Mouse (Mus musculus) urinary bladder, postnatal 10 days (tissue): ENCODE measurements around the gene Zfp219.
A peak's percentile ranks its signal among the peaks of the same experiment; 100 is the strongest.

Experiments used
- DNase-seq: peaks from one replicate; pipeline ENCODE4 v3.0.0; 2022; ENCODE audit warnings: low spot score

Gene Zfp219

DNA sequence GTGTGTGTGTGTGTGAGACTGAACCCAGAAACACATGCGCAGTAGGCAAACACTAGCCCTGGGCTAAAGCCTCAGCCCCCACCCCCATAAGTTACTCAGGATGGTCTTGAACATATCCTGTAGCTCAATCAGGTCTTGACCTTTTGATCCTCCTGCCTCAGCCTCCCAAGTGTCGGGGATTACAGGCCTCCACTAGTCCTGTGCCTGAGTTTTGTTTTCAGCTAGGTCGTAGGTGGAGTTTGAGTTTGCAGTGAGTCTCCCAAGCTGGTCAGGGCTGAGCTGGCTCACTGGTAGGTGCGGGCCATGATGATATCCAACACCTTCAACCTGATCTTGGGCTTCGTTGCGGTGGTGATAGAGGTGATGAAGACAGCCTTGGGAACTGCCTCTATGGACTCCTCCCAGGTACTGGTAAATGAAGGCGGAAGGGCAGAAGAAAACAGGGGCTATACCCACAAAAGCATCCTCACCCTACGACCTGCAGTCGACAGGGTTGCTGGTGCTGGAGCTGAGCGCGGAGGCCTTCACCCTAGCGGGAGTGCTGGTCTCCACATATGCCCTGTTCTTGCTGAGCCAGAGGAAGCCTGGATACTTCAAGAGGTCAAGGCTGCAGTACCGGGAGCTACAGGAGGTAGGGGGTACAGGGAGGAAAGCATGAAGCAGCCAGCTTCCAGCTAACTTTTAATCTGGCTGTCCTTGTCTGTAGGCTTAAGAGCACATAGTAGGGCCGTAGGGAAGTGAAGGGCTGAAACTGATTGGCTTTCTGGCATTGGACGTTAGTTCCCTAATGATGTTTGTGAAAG is 2.1 kb downstream of the Zfp219 start:
- no peak for DNase-seq

DNA sequence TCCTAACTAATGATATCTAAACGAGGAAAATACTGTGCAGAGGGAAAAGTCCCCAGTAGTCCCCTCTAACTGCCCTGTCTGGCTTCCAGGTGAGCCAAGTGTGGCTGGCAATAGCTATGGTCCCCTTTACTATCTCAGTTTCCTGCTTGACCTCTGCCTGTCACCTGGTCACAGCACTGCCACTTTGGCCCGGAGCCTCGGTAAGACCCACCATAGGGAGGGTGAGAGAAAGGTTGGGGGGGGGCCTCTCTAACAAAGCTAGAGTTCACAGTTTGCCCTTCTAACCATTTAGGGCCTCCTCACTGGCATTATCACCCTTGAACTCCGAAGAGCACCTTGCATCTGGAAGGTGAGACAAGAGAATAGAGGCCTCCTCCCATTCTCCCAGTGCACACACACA is 2.9 kb downstream of the Zfp219 start:
- DNase-seq, result no peak

DNA sequence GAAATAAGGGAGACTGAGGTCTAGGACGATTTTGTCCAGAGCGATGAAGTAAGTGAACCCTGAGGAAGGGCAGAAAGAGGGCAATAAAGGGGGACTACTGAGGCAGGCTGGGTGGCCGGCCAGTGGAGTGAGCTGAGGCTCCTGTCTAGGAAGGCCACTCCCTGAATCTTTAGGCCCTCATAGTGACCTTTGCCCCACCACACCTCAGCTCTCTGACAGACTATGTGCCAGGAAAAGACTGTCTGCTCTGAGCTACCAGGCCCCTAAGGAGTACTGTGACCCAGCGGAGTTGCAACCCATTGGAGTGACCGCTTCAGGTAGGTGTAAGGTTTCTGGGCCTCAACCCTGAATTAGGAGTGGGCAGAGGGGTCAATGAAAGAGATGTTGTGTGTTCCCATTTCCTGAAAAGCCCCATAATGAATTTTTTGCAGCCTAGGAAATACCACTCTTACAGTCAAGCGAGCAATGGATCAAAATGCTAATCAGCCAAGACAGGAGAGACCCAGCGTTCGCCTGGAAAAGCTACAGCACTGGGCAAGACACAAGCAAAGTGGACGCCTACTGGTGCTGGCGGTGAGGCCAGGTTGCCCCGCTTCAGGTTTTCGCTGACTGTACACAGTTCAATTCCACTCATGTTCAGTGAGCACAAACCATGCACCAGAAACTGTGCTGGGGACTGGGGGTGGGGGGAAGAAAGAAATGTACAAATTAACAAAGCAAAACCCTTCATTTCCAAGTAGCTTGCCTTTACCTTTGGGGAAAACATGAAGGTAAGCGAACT is 3.7 kb downstream of the Zfp219 start:
- no peak for DNase-seq

DNA sequence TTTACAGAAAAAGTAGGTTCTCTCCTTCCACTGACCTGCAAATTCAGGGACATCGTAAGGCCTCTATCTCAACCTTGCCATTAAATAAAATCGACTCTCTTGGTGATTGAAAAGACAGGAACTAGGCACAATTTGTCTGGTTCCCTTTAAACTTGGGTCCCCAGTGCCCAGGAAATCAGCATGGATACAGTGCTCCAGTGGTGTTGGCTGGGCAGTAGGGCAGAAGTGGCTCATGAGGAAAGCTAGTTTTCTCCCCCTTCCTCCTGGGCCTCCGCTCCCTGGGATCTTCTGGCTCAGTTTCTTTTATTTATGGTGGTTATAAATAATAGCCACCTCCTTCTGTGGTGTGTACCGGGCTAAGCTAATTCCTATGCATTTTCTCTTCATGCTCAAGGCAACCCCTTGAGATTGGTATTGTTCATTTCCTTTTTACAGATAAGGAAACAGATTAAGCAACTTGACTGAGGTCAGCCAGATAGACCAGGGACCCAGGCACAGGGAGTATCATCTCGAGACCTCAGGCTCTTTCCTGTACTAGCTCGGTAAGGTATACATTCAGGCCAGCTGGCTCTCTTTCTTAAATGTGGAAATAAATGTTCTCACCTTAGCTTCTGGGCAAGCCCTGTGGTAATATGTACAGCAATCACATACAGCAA is 5.0 kb downstream of the Zfp219 start, which contains the start of gene Tmem253:
Tmem253 (plus strand) TSS at position 214 of the 656 bp plus-strand sequence.
- no peak for DNase-seq

DNA sequence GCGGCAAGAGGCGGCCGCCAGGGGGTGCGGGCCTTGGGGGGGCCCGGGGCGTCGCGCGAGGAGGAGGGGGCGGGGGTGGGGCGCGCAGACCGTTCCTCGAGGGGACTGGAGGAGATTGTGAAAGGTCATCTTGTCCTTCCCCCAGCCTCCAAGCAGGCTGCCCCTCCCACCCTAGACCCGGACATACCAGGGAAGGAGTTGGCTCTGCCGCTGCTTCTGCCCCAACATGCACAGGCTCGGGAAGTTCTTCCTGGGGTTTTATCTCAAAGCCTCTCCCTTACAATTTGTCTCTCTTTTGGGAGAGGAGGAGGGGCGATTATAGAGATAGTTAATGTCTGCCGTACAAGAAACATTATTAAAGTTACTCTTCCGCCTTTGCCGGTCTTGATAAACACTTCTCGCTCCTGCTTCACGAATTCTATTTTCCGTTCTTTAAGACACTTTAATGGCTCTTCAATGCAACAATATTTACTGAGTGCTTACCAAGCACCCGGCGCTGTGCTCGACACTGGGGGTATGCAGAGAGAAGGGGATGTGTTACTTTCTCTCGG is 5.7 kb downstream of the Zfp219 start:
- DNase-seq, result no peak

DNA sequence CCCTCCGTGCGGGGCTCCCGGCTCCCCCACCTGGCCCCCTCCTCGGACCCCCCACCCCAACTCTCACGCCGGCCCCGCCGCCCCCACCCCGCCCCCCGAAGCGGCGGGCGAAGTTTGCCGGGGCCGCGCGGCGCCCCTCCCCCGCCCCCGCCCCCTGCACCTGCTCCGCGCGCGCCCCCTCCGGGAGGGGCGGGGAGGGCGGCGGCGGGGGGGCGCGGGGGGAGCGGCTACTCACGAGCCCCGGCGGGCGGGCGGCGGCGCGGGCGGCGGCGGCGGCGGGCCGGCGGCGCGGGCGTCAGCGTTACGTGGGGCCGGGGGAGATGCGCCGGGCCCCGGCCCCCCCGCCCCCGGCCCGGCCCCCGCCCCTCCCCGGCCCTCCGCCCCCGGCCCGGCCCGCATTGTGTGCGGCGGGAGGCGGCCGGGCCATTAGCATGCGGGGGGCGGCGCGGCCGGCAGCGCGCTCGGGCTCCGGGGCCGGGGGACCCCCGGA is 6.2 kb downstream of the Zfp219 start:
- DNase-seq, result no peak

DNA sequence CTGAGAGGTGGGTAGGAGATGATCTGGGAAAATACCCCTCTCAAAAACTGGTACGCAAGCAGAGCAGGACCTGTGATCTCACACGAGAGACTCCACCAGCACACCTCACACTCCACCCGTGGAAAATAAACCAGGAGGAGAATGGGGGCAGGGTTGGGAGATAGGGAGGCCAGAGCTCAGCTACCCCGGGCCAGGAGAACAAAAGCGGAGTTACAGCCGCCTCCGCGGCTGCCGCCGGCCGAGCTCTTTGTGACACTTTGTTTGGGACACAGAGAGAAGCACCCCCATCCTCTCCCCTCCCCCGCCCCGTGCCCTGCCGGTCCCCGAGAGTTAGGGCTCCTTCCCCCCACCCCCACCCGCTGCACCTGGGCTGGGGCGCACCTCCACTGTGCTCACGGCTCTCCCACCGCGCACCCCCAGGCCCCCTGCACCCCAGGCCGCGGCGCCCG is 6.7 kb downstream of the Zfp219 start:
- no peak for DNase-seq

DNA sequence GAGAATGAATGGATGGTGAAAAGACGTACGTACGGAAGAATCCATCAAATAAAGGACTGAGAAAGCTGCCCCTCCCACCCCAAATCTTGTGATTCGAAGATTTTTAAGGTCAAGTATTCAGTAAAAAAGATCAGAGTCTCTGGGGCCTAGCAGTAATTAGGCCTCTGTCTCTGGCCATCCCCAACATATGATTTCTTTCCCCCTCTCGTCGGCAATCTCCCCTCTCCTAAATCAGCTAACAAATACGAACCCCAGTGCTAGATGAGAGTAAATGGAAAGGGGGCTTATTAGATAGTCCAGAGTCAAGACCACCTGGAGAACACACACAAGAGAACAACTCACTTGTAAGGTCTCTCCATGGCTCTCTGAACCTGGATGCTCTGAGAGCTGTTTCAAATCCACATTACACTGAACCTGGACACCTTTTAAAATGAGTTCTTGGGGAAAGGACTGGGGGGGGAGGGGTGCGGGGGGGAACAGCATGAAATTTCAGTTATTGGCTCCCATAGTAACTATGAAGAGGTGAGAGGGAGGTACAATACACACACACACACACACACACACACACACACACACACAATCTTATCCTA is 7.4 kb downstream of the Zfp219 start:
- DNase-seq, result no peak

DNA sequence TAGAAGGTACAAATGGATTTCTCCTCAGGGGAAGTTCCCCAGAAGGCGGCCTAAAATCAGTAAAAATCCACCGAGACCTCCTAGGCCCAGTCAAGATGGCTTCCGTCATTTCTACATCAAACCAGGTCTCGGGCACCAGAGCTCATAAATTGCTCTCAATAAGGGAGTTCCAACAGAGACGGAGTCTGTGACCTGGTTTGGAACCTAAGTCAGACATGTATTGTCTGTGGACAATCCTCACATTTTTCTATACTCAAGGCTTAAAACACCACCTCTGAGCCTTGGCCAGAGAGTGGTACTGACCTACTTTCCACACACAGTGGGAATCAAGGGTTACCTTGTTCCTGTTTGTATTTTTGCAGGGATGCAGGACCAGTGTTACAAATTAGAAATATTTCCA is 8.0 kb downstream of the Zfp219 start:
- DNase-seq, result no peak

DNA sequence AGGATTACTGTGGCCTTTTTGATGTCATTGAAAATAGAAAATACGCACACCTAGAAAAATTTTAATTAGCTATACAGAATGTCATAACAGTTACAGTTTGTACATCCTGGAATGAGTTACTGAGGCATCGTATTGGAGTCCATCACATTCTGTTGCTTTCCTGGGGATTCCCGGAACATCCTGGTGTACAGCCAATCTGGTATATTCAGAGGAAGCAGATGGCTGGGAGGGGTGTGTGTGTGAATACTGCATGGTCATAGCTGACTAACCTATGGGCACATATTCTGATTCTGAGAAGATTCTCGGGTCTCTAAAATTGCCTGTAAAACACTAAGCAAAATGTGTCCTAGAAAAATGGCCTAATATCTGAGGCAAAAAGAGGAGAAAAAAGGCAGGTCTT is 8.4 kb downstream of the Zfp219 start:
- no peak for DNase-seq

DNA sequence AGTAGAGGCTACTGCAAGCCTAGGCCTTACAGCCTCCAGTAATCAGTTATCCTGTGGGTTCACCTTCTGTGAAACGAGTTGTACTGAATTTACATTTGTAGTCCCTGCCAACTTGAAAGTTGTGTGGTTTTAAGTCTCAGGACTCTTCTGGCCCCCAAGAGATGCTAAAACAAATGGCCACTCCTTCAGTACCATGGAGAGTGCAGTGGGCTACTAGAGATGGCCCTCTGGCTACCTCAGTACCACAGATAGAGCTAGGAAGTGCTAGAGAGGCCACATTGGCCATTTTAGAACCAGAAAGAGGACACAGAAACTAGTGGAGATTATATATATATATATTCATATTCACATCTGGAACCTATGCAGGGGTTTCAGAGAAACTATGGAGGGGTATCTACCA is 8.8 kb downstream of the Zfp219 start:
- DNase-seq, result no peak

DNA sequence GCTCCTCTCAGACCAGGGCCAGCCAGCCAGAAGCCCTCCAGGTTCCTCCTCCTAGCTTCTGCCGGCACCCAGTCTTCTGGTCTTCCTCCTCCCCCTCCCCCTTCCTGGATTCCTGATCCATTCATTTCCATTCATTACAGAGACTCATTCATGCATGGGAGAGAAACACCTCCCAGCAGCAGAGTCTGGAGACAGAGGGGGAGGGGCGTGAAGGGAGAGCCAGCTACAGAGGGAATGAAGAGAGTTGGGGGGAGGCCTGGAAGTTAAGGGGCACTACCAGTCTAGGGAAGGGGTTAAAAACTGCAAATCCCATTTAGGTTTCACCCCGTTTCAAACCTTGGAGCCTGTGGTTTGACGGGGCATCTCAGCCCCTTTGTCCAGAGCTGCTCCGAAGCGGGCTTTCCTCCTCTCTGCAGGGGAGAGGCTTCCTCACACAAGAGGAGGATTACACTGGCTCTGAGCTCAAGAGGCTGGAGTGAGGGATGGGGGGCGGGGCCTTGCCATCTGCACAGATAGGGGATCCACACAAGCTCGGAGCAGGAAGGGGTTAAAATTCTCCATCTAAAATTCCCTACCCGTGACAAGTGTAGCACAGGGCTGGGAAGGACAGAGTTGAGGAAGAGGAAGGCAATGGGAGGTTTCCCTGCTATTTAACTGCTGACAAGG is 10.0 kb downstream of the Zfp219 start:
- DNase-seq, result no peak

DNA sequence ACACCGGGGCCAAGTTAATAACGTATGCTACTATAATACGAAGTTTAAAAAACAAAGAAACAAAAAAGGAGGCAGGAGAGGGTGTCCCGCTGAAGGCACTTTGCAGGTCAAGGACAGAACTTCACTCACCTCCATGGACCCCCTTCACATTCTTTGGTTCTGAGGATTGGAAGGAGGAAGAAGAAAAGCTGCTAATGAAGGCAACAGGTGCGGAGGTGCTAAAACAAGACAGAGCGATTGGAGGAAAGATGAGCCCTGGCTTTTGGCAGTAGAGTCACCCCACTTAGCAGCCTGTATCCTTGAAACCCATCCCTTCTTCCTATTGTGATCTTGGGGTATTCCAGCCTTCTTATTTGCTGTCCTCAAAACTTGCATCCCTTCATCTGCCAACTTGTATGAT is 10.7 kb downstream of the Zfp219 start:
- DNase-seq, result no peak

DNA sequence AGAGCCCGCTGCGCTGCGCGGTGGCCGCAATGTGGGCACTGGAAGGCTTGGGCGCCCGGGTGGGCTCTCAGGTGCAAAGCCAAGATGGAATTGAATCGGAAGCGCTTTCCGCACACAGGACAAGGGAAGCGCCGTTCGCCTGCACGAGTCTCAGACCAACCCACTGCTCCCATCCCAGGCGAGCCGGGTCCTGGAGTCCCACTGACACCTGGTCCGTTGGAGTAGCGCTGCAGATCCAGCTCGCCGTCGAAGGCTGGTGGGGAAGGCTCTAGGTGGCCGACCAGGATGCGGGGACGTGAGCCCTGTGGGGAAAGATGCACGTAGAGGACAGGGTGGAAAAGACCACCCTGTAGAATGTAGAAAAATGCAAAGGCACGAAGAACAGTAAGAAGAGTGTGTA is 11.2 kb downstream of the Zfp219 start:
- DNase-seq, result no peak

DNA sequence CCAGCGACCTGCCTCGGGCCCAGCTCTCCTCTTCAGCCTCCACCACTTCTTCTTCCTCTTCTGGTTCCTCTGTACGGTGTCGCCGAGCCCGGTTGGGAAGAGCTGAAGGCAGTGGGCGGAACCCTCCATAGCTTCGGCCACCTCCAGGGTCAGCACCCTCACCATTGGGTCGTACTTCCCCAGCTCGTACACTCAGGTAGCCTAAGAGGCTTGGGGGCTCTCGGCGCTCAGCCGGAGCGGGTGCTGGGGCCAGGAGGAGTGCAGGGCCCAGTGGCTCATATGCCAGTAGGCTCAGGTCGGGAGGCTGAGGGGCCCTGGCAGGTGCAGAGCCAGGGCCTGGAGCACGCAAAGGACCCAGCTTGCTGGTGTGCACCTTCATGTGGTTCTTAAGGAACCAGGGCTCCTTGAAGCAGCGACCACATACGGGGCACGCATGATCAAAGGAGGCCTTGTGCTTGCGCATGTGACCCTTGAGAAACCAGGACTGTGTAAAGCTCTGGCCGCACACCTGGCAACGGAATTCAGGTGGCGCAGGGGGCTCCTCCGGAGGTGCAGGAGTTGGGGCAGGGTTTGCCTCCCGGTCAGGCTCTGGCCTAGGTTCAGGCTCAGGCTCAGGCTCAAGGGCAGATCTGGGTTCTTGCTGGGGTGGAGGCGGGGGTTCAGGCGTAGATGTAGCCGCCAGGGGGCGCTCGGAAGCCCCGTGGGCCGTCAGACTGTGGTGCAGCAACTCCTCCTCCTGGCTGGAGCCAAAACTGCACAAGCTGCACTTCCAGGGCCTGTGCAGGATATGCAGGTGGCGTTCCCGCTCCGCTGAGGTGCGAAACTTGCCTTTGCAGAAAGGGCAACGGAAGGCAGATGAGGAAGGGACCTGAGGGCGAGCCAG is 12.0 kb downstream of the Zfp219 start:
- DNase-seq, result peak; percentile 71

DNA sequence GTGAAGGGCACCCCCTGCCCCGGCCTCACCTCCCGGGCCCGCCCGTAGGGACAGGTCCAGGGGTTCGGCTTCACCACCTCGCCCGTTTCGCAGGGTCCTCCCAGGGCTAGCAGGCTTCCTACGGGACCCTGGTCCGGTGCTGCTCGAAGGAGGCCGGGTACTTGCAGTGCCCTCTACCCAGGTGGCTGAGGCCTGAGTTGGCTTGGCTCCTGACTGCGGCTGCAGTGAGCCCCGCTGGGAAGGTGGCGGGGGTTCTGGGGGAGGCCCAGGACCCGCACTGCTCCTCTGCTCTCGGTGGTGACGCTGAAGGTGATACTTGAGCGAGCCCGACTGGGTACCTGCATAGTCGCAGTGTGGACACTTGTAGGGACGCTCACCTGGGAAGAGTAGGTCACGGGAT is 13.8 kb downstream of the Zfp219 start:
- DNase-seq, result no peak

DNA sequence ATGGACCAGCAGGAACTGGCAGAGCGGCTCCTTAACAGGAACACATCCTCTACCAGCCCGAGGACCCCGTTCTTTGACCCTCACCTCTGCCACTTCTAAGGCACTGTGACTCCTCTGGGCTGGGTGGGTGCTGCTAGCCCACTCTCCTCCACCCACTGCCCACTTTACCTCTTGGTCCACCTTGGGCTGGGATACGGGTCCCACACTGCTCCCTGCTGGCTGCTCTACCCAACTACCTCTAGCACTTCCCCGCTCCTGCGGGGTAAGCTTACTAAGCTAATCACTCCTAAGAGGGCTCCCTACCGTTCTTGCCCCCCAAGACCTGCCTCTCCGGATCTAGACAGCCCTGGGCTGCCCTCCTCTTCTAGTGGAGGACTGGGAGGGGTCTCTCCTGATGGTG is 14.3 kb downstream of the Zfp219 start:
- no peak for DNase-seq

DNA sequence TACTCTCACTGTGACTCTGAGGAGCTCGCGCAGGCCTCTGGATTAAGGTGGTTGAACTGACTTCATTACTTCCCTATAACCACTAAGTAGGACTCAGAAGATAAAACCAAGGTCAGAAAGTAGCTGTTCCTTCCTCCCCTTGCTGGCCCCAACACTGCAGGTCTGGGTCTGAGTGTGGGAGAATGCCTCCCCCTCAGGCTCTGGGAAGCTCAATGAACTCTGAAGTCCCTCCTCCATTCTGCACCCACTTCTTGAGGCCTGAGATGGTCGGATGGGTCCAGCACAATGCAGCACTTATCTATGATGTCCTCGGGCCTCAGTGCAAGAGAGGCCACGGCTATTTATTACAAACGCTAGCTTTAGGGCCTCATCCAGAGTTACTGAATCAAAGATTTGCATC is 14.9 kb downstream of the Zfp219 start:
- no peak for DNase-seq

DNA sequence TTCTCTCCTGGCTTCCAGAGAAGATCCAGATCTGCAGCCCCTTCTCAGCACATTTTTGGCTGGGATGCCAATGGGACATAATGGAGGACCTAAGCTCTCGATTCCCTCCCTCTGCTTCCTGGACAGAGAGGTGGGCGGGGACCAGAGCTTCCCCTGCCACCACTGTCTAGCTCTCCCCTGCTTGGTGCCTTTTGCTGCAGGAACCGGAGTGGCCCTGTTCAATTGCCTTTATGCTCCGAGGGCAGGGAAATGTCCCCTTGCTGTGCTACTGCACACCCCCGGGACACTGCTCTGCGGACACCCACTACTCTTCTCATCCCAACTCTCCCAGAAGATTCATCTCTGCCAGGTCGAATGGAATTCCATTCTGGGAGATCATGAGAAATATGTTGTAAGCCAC is 15.4 kb downstream of the Zfp219 start:
- no peak for DNase-seq

DNA sequence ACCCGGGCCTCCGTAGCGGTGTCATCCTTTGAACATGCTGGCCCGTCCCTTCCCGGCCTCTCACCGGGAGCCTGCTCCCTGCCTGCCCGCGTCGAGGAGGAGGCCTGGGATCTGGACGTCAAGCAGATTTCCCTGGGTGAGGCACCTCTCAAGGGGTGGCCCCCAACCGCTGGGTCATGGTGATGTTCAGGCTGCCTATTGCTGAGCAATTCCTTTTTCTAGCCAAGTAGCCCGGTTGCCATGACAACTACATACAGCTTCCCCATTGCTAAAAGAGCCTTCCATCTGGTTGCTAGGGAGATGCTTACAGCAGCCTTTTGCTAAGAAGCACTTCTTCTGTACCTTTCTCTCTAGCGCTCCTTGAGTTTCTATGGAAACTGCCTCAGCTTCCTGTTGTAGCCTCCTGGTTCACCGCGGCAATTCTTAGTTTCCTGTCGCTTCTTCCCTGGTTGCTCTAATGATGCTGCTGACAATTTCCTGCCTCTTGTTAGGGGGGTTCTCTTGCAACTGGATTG is 16.5 kb downstream of the Zfp219 start:
- no peak for DNase-seq
